Mouse (Mus musculus) C2C12 (cell line): ENCODE data around the gene Serpina12.

Experiments
- CEBPB ChIP-seq: IDR thresholded peaks from one replicate; pipeline ENCODE4 v1.6.1; 2011; ENCODE audit warnings: low read depth, mild to moderate bottlenecking, control low read depth, moderate library complexity
- CTCF ChIP-seq: IDR thresholded peaks from one replicate; pipeline ENCODE4 v1.5.1; 2011; ENCODE audit not compliant: control insufficient read depth, insufficient read depth, insufficient read length
- MAX ChIP-seq: IDR thresholded peaks from one replicate; pipeline ENCODE4 v1.6.1; 2011; ENCODE audit warnings: mild to moderate bottlenecking, control low read depth
- MYOD1 ChIP-seq: IDR thresholded peaks from one replicate; pipeline ENCODE4 v1.6.1; 2011; ENCODE audit warnings: low read depth; ENCODE audit not compliant: control insufficient read depth, insufficient read length
- MYOG ChIP-seq: IDR thresholded peaks from one replicate; pipeline ENCODE4 v1.6.1; 2011; ENCODE audit not compliant: control insufficient read depth, insufficient read length; ENCODE audit errors: extremely low read depth
- USF1 ChIP-seq: IDR thresholded peaks from one replicate; pipeline ENCODE4 v1.6.1; 2011; ENCODE audit warnings: low read depth, mild to moderate bottlenecking, control low read depth, moderate library complexity

GRCm38 (mm10) chr12:104061862-104062261 is 17.6 kb upstream of the Serpina12 start:
- TF ChIP-seq CTCF, result no peak
- TF ChIP-seq MYOD1, result no peak
- no peak for TF ChIP-seq MAX
- TF ChIP-seq MYOG, result no peak
- no peak for TF ChIP-seq USF1
- TF ChIP-seq CEBPB, result no peak
